In the genomic region with DNA sequence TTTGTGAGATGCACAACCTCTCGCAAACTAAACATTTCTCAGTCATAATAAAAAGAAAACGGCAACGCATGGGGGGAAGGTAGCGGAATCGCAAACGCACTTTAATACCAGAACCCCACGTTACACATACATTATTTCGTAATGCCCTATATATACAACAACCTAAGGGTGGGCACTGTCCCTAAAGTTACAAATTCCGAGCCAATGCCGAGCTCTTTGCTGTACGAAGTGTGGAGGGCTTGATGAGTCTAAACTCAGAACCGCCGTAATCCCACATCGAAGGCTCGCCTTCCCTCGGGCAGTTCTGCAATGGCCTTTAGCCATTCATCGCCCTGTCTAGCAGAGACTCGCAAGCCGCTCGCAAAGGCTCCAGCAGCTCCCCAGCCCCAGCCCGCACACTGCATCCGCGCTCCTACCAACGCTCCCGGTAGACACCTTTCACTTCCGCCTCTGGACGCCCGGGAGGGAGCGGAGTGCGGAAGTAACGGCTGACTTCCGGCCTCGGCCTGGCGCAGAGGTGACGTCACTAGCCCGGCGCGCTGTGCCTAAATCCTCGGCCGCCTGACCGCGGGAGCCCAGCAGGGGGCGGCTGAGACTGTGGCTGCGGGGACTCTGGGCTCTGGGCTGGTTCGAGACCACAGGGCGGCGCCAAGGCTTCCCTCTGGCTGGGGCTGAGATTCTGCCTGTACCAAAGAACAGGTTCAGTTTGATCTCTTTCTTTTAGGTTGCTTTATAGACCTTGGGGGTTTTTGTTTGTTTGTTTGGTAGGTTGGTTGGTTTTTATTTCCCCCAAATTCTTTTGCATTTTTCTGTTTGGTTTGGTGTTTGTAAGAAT, we compare ENCODE assay signal across 8 mouse cellular contexts. TPM values are rescaled to one million over a fixed set of nuclear protein-coding genes. Genes with fewer than 3 reads are reported as not detected.
DNase-seq lines count a peak whose midpoint lies in the region; ATAC-seq and TF ChIP-seq lines count a peak whose summit lies in the region.
"Not testable (repeated sequence)": the region's sequence is repeated elsewhere in the genome, so short reads cannot be mapped to it uniquely, and the experiment has no call there.

A gene (minus strand): TSS at position 475 of the 835 bp plus-strand sequence.

- TF ChIP-seq CTCF in brain, embryonic 14.5 days (IDR thresholded peaks at IDR 0.05; ENCODE audit: borderline replicate concordance, extremely low read depth, insufficient read depth, insufficient read length); spleen, adult 2 months (IDR thresholded peaks at IDR 0.05; ENCODE audit: extremely low read depth, insufficient read depth, insufficient read length, insufficient replicate concordance): not testable (repeated sequence)

- peak; percentile 52 for DNase-seq in CD4-positive helper T cell, adult 2 months (ENCODE audit: low read depth, low spot score)
- DNase-seq in brain, embryonic 14.5 days (ENCODE audit: low read depth) = peak; percentile 41
- peak; percentile 58 for DNase-seq in kidney, adult 9 months
- not testable (repeated sequence) for DNase-seq in limb, embryonic 14.5 days (ENCODE audit: low spot score)
- peak in 1 of 2 experiments; percentile 13 for DNase-seq in spleen, adult 2 months (ENCODE audit: low read depth in 1 of 2, low spot score in 2 of 2)

- not testable (repeated sequence) for H3K27me3 ChIP-seq in erythroblast, embryonic 14.5 days (ENCODE audit: control insufficient read depth); heart, embryonic 12.5 days (replicated peaks); limb, embryonic 14.5 days (ENCODE audit: control insufficient read depth, insufficient read depth, low read length); midbrain, embryonic 13.5 days; spleen, adult 2 months (ENCODE audit: control insufficient read depth, insufficient read depth, low read length)

- H3K9ac ChIP-seq in heart, embryonic 12.5 days = peak within 1 kb of the TSS; percentile 65
- peak within 1 kb of the TSS; percentile 51 for H3K9ac ChIP-seq in limb, embryonic 14.5 days (ENCODE audit: low read depth, low read length, severe bottlenecking)
- peak within 1 kb of the TSS; percentile 62 for H3K9ac ChIP-seq in midbrain, embryonic 13.5 days (replicated peaks)

- 2% methylated on average over 10 of the region's 47 CpGs for WGBS in heart, embryonic 12.5 days
- 0% methylated on average over 6 of the region's 47 CpGs for WGBS in limb, embryonic 14.5 days
- under 1% methylated on average over 9 of the region's 47 CpGs for WGBS in midbrain, embryonic 13.5 days
- 2% methylated on average over 10 of the region's 47 CpGs for WGBS in spleen, adult 2 months

- not testable (repeated sequence) for H3K27ac ChIP-seq in heart, embryonic 12.5 days (ENCODE audit: poor library complexity, severe bottlenecking); limb, embryonic 14.5 days (replicated peaks; ENCODE audit: low read depth, low read length); midbrain, embryonic 13.5 days; spleen, adult 2 months (ENCODE audit: insufficient read depth, low read length)

- not testable (repeated sequence) for H3K36me3 ChIP-seq in erythroblast, embryonic 14.5 days (ENCODE audit: control insufficient read depth); heart, embryonic 12.5 days; limb, embryonic 14.5 days (ENCODE audit: control insufficient read depth, insufficient read depth, low read length); midbrain, embryonic 13.5 days; spleen, adult 2 months (ENCODE audit: control insufficient read depth, insufficient read depth, low read length)

- not testable (repeated sequence) for H3K9me3 ChIP-seq in erythroblast, embryonic 14.5 days (ENCODE audit: control insufficient read depth, low read length); heart, embryonic 12.5 days (replicated peaks); limb, embryonic 14.5 days (ENCODE audit: control insufficient read depth, low read length); midbrain, embryonic 13.5 days

- H3K4me3 ChIP-seq in erythroblast, embryonic 14.5 days (replicated peaks) = peak within 1 kb of the TSS; percentile 73
- peak within 1 kb of the TSS; percentile 56 for H3K4me3 ChIP-seq in heart, embryonic 12.5 days
- H3K4me3 ChIP-seq in limb, embryonic 14.5 days (replicated peaks; ENCODE audit: low read length) = peak within 1 kb of the TSS; percentile 43
- H3K4me3 ChIP-seq in midbrain, embryonic 13.5 days (replicated peaks) = peak within 1 kb of the TSS; percentile 45
- peak within 1 kb of the TSS; percentile 48 for H3K4me3 ChIP-seq in spleen, adult 2 months (ENCODE audit: extremely low read depth, insufficient read depth, insufficient read length)

- H3K4me2 ChIP-seq in heart, embryonic 12.5 days = peak within 1 kb of the TSS; percentile 64
- peak within 1 kb of the TSS; percentile 69 for H3K4me2 ChIP-seq in limb, embryonic 14.5 days (replicated peaks; ENCODE audit: low read depth, low read length, severe bottlenecking)
- H3K4me2 ChIP-seq in midbrain, embryonic 13.5 days (replicated peaks) = peak within 1 kb of the TSS; percentile 63

- peak; percentile 99 for ATAC-seq in heart, embryonic 12.5 days (ENCODE audit: insufficient number of reproducible peaks, low FRiP score)
- ATAC-seq in limb, embryonic 14.5 days (ENCODE audit: low FRiP score, low read depth) = peak; percentile 98
- ATAC-seq in midbrain, embryonic 13.5 days = peak; percentile 99

- TF ChIP-seq POLR2A in brain, embryonic 14.5 days (IDR thresholded peaks at IDR 0.05; ENCODE audit: borderline replicate concordance, extremely low read depth, insufficient read depth, insufficient read length, poor library complexity, severe bottlenecking); limb, embryonic 14.5 days (IDR thresholded peaks at IDR 0.05; ENCODE audit: borderline replicate concordance, extremely low read depth, insufficient read depth, insufficient read length); spleen, adult 2 months (IDR thresholded peaks at IDR 0.05; ENCODE audit: low read depth, low read length): not testable (repeated sequence)

- H3K4me1 ChIP-seq in erythroblast, embryonic 14.5 days (ENCODE audit: control insufficient read depth) = peaks cover 11% of the 10 kb centered on the region
- not testable (repeated sequence) for H3K4me1 ChIP-seq in heart, embryonic 12.5 days (replicated peaks); limb, embryonic 14.5 days (ENCODE audit: control insufficient read depth, insufficient read depth, low read length); midbrain, embryonic 13.5 days (replicated peaks); spleen, adult 2 months (ENCODE audit: control insufficient read depth, insufficient read depth, insufficient read length)

RNA-seq across cellular contexts. Expression of the gene that starts here (rescaled TPM):
- polyA plus RNA-seq in brain, embryonic 14.5 days (2012; rRNA removed) = 5.2 and 6.1 TPM in 2 replicates
- 0.08 TPM in 1 of 2 replicates, not detected in the other for polyA plus RNA-seq in erythroblast, embryonic 14.5 days (2012)
- 5.3 and 5.4 TPM in 2 replicates for polyA plus RNA-seq in heart, embryonic 12.5 days (2016; fragmentation: Nextera tagmentation; extraction: Ambion mirVana)
- 4.2 and 5.2 TPM in 2 replicates for polyA plus RNA-seq in limb, embryonic 14.5 days (2012; rRNA removed)
- 7.0 and 7.8 TPM in 2 replicates for polyA plus RNA-seq in limb, embryonic 14.5 days (2014; fragmentation: Nextera tagmentation; extraction: Ambion mirVana)
- 9.0 and 9.9 TPM in 2 replicates for polyA plus RNA-seq in midbrain, embryonic 13.5 days (2015; fragmentation: Nextera tagmentation; extraction: Ambion mirVana)
- polyA plus RNA-seq in spleen, adult 2 months (2012; rRNA removed) = 1.4 TPM in 2 replicates
